Mouse (Mus musculus) cerebellum, adult 2 months (tissue): ENCODE results near the gene Atraid. TPM values are rescaled to one million over a fixed set of nuclear protein-coding genes. Genes with fewer than 3 reads are reported as not detected.
"Not testable (repeated sequence)": the region's sequence is repeated elsewhere in the genome, so short reads cannot be mapped to it uniquely, and the experiment has no call there.

Experiments
- DNase-seq, 2 experiments: peaks; one replicate each; pipeline ENCODE4 v3.0.0; 2021
- H3K27ac ChIP-seq: fragments of 200-500 bp; 2 replicates; pipeline ENCODE4 v1.5.1; 2012; ENCODE audit warnings: low read length, control low read depth, inconsistent platforms; ENCODE audit not compliant: insufficient read depth
- H3K27me3 ChIP-seq: fragments of 200-500 bp; 2 replicates; pipeline ENCODE4 v1.6.1; 2012; ENCODE audit warnings: inconsistent platforms, mild to moderate bottlenecking, low read length, moderate library complexity; ENCODE audit not compliant: control insufficient read depth, insufficient read depth
- H3K4me1 ChIP-seq: fragments of 200-500 bp; 2 replicates; pipeline ENCODE4 v1.6.1; 2011; ENCODE audit warnings: low read length; ENCODE audit not compliant: control insufficient read depth, insufficient read depth
- H3K4me3 ChIP-seq: fragments of 200-500 bp; replicated peaks from 2 replicates; pipeline ENCODE3; 2011; ENCODE audit warnings: mild to moderate bottlenecking, low read depth, low read length, control low read depth; ENCODE audit not compliant: insufficient read depth
- CTCF ChIP-seq: fragments of 200-500 bp; IDR thresholded peaks from 2 replicates; pipeline ENCODE4 v1.5.1; 2011; ENCODE audit warnings: low read depth, mild to moderate bottlenecking, control low read depth, low read length, moderate library complexity, borderline replicate concordance; ENCODE audit not compliant: insufficient read depth
- POLR2A ChIP-seq: fragments of 200-500 bp; IDR thresholded peaks from 2 replicates; pipeline ENCODE4 v1.6.1; 2011; ENCODE audit warnings: low read length, control low read depth, borderline replicate concordance; ENCODE audit not compliant: insufficient read depth
- WGBS: fragments of 180-500 bp; shearing (Covaris S2); methylation state at CpG from one replicate; pipeline ENCODE4 v1.1.7; 2018; 5-methylcytosine and 5-hydroxymethylcytosine counted together
- polyA plus RNA-seq: library from polyadenylated mRNA; depleted of rRNA; stranded (reverse); fragments of >200 nt; gene quantifications from 2 replicates; pipeline ENCODE4 v1.2.3, GENCODE M21; 2012

Atraid gene
- polyA plus RNA-seq, 1 experiment, result 175 TPM

DNA sequence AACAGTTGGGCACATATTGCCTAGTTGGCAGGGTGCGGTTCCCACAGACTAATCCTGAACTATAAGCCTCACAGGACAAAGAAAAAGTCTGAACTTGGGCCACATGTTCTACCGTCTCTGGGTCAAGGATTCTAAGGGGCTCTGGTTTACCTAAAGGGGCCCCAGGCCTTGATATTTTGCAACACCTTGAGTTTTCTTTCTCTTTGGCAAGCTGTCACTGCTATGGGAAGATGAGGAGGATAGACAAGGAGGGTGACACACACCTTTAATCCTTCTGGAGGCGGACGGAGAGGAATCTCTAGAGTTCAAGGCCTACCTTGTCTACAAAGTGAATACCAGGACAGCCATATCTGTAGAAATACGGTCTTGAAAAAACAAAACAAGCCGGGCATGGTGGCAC is 1.7 kb upstream of the Atraid start:
- Histone ChIP-seq H3K27ac (no peak overlapping the region), H3K4me3 (no peak overlapping the region), H3K27me3 (no peaks in the 10 kb centered on the region), H3K4me1 (no peaks in the 10 kb centered on the region)
- TF ChIP-seq POLR2A, result no peak
- TF ChIP-seq CTCF, result no peak
- no peak for DNase-seq
- WGBS, result 93% methylated on average over 6 of the region's 6 CpGs

GRCm38 (mm10) chr5:31047074-31047473 is 1.0 kb upstream of the Atraid start:
- TF ChIP-seq CTCF, result no peak
- TF ChIP-seq POLR2A, result no peak
- no peak overlapping the region for H3K27ac ChIP-seq
- H3K4me1 ChIP-seq, result no peaks in the 10 kb centered on the region
- no peaks in the 10 kb centered on the region for H3K27me3 ChIP-seq
- no peak overlapping the region for H3K4me3 ChIP-seq
- WGBS, result 85% methylated on average over 5 of the region's 5 CpGs
- no peak for DNase-seq

DNA sequence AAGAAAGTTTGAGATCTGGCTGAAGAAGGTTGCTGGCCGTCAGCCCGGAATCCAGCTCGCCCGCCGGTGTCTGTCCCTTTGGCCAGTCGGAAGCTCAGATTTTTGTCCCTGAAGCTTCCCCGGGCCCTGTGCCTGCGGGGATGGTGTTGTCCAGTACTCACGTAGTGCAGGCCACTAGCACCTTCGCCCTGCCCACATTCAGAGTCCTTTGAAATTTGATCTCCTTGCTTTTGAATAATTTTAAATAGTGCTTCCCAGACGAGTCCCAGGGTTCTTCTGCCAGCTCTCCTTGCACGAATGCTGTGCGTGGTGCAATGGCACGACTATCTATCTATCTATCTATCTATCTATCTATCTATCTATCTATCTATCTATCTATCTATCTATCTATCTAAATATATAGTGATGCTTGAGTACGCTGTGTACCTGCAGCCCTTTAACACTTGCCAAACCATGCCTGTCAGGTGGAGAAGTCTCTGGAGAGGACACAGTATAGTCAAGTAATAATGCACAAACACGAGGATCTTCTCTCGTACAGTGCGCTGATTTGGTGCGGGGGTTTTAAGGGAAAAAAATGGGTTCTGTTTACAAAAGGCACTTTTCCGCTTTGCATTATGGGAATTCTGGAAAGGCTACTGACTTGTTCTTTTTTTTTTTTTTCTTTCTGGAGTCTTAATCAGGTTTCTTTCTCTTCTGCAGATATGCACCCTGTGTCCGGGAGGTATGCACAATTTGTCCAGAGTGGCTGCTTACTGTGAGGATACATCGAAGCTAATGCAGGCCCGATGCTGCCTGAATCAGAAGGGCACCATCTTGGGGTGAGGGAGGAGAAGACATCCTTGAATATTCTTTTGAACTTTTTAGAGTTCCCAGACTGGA is 890 bp downstream of the Atraid start, which contains the start of gene Slc5a6:
TSS of gene Slc5a6 (minus strand) at position 162 of the 879 bp plus-strand sequence.
- under 1% methylated on average over 23 of the region's 23 CpGs for WGBS
- Histone ChIP-seq H3K27me3 (no peaks in the 10 kb centered on the region), H3K27ac (peak within 1 kb of the TSS; percentile 90), H3K4me1 (no peaks in the 10 kb centered on the region; the same call in 1 of the 2 replicates), H3K4me3 (peak within 1 kb of the TSS; percentile 88)
- TF ChIP-seq POLR2A (peak; percentile 21; the same call in 1 of the 2 replicates), CTCF (peak; percentile 51; the same call in 1 of the 2 replicates)
- peak; percentile 50 to 64 for DNase-seq

GRCm38 (mm10) chr5:31050427-31050826 is 2.3 kb downstream of the Atraid start:
- TF ChIP-seq CTCF (no peak), POLR2A (no peak)
- H3K4me1 ChIP-seq, result no peaks in the 10 kb centered on the region; the same call in 1 of the 2 replicates

DNA sequence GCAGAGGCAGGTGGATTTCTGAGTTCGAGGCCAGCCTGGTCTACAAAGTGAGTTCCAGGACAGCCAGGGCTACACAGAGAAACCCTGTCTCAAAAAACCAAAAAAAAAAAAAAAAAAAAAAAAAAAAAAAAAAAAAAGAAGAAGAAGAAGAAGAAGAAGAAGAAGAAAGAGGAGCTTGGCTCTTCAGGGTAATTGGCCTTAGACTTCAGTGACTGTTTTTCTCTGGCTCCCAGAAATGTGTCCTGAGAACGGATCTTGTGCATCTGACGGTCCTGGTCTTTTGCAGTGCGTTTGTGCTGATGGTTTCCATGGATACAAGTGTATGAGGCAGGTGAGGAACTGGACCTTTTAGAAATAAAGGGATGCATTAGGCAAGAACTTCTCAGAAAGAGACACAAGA is 5.6 kb downstream of the Atraid start:
- not testable (repeated sequence) for H3K4me1 ChIP-seq, DNase-seq, H3K4me3 ChIP-seq, H3K27ac ChIP-seq, H3K27me3 ChIP-seq
- WGBS, result 64% methylated on average over 4 of the region's 4 CpGs

More at GRCm38 (mm10) chr5:31050427-31050826, 2.3 kb downstream of the Atraid start:
- Histone ChIP-seq H3K4me3 (no peak overlapping the region), H3K27ac (no peak overlapping the region), H3K27me3 (no peaks in the 10 kb centered on the region)
- no peak for DNase-seq

GRCm38 (mm10) chr5:31054261-31055215 is 6.4 kb downstream of the Atraid start, which contains the start of gene Cad:
TSS of gene Cad (plus strand) at chr5:31054780.
- under 1% methylated on average over 64 of the region's 64 CpGs for WGBS
- peak; percentile 95 for DNase-seq
- TF ChIP-seq CTCF (no peak), POLR2A (peak; percentile 67)
- Histone ChIP-seq H3K4me3 (peak within 1 kb of the TSS; percentile 70), H3K27me3 (no peaks in the 10 kb centered on the region), H3K4me1 (no peaks in the 10 kb centered on the region; the same call in 1 of the 2 replicates), H3K27ac (peak within 1 kb of the TSS; percentile 22; the same call in 1 of the 2 replicates)
